32 mouse cellular contexts compared by ENCODE assay signal in the genomic region with DNA sequence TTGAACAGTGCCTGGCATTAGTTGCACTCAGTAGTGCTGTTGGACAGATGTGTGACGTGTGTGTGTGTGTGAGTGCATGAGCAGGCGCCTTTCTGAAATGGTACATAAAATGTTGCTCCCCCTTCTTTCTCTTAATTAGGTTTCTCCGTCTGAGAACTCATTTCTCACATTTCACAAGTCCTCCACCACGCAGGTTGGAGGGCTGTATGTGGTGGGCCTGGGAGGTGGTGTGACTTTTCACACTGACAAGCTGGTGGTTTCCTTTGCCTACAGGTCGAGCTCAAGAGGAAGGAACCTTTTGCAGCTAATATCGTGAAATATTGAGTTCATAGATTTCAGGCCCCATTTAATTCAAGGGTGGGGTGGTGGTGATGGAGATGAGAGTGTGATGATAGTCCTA. TPM values are rescaled to one million over a fixed set of nuclear protein-coding genes. Genes with fewer than 3 reads are reported as not detected.
A peak's percentile ranks its signal among the peaks of the same experiment; 100 is the strongest.
DNase-seq lines count a peak whose midpoint lies in the region; ATAC-seq lines count a peak whose summit lies in the region.
"Had no signal": no experiment of that assay in that cellular context is flagged by ENCODE, and none has a peak within 500 bp of the region (broad histone marks: within the 10 kb centered on the region; RNA-seq: fewer than 3 reads in every experiment).

No protein-coding gene starts in this region.

- H3K4me1 ChIP-seq in heart, embryonic 10.5 days = no peaks in the 10 kb centered on the region; the same call in 1 of the 2 replicates
- H3K4me1 ChIP-seq: embryonic facial prominence, embryonic 12.5 days; forebrain, embryonic 10.5 days; forebrain, embryonic 15.5 days; hindbrain, embryonic 12.5 days; limb, embryonic 12.5 days; liver, embryonic 15.5 days; neural tube, embryonic 15.5 days had no signal

- DNase-seq in heart, embryonic 10.5 days (ENCODE audit: low spot score) = peak; percentile 48
- no peak for DNase-seq in heart, adult 18-20 months
- peak; percentile 68 for DNase-seq in CD4-positive helper T cell, adult 2 months (ENCODE audit: low read depth, low spot score)
- DNase-seq in natural killer cell, adult 2 months (ENCODE audit: low spot score in 2 of 2) = peak; percentile 72 to 87
- no peak for DNase-seq in ovary, postnatal 10 days (ENCODE audit: low spot score)
- no peak for DNase-seq in embryo, embryonic 9.5 days (ENCODE audit: extremely low spot score)
- DNase-seq: adrenal gland, postnatal 10 days; cerebellum, adult 8-10 months; cerebellum, postnatal 36 days; gastrocnemius, postnatal 36 days; kidney, adult 11 months; layer of hippocampus, adult 9-11 months; lung, embryonic 14.5 days; lung, postnatal 14 days; right cerebral cortex, postnatal 25 days; spleen, adult 18-20 months; thymus, postnatal 4 days had no signal

- H3K4me3 ChIP-seq in heart, embryonic 10.5 days = no peak overlapping the region
- H3K4me3 ChIP-seq: embryonic facial prominence, embryonic 12.5 days; forebrain, embryonic 10.5 days; forebrain, embryonic 15.5 days; heart, embryonic 15.5 days; hindbrain, embryonic 12.5 days; limb, embryonic 12.5 days; liver, embryonic 15.5 days; neural tube, embryonic 15.5 days had no signal

- no peaks in the 10 kb centered on the region for H3K36me3 ChIP-seq in heart, embryonic 10.5 days
- H3K36me3 ChIP-seq: embryonic facial prominence, embryonic 12.5 days; forebrain, embryonic 10.5 days; forebrain, embryonic 15.5 days; heart, embryonic 15.5 days; hindbrain, embryonic 12.5 days; limb, embryonic 12.5 days; liver, embryonic 15.5 days; neural tube, embryonic 15.5 days had no signal

- H3K27ac ChIP-seq in heart, embryonic 10.5 days = no peak overlapping the region
- H3K27ac ChIP-seq: embryonic facial prominence, embryonic 12.5 days; forebrain, embryonic 10.5 days; forebrain, embryonic 15.5 days; heart, embryonic 15.5 days; hindbrain, embryonic 12.5 days; hindbrain, postnatal 0 days; kidney, postnatal 0 days; limb, embryonic 12.5 days; liver, embryonic 15.5 days; neural tube, embryonic 15.5 days had no signal

- no peaks in the 10 kb centered on the region for H3K27me3 ChIP-seq in heart, embryonic 10.5 days (ENCODE audit: insufficient read depth, poor library complexity, severe bottlenecking)
- H3K27me3 ChIP-seq: embryonic facial prominence, embryonic 12.5 days; forebrain, embryonic 15.5 days; heart, embryonic 15.5 days; hindbrain, embryonic 12.5 days; limb, embryonic 12.5 days; liver, embryonic 15.5 days; neural tube, embryonic 15.5 days had no signal

- ATAC-seq in inflammation-experienced regulatory T-cells, adult 6 months = peak; percentile 17
- ATAC-seq: forebrain, embryonic 15.5 days; hindbrain, postnatal 0 days had no signal

- 73% methylated on average over 6 of the region's 6 CpGs for WGBS in heart, embryonic 10.5 days

- H3K9me3 ChIP-seq in heart, embryonic 10.5 days = no peaks in the 10 kb centered on the region
- H3K9me3 ChIP-seq: embryonic facial prominence, embryonic 12.5 days; forebrain, embryonic 10.5 days; forebrain, embryonic 15.5 days; heart, embryonic 15.5 days; hindbrain, embryonic 12.5 days; limb, embryonic 12.5 days; liver, embryonic 15.5 days; neural tube, embryonic 15.5 days had no signal

RNA-seq across cellular contexts. Expression of a gene that starts 22.0 kb away (rescaled TPM):
- not detected in 2 replicates for polyA plus RNA-seq in heart, embryonic 10.5 days (2016; fragmentation: Nextera tagmentation; extraction: Ambion mirVana)
- 1 to 10 TPM in 1 of 2 experiments, under 1 TPM in 1; 0.47 to 2.4 TPM for total RNA-seq in heart, adult 18-20 months (2021)
- polyA plus RNA-seq in inflammation-experienced regulatory T-cells, adult 6 months (2017; shearing (Covaris generic)) = 10 to 100 TPM; 58.2 to 92.2 (median 79.1) TPM
- total RNA-seq: left cerebral cortex, postnatal 14 days had no signal
- polyA plus RNA-seq: forebrain, embryonic 10.5 days; hindbrain, embryonic 12.5 days; hindbrain, postnatal 0 days; midbrain, embryonic 11.5 days; midbrain, postnatal 0 days had no signal

RNA-seq across cellular contexts. Expression of a gene that starts 23.7 kb away (rescaled TPM):
- polyA plus RNA-seq in heart, embryonic 10.5 days (2016; fragmentation: Nextera tagmentation; extraction: Ambion mirVana) = not detected in 2 replicates
- total RNA-seq in heart, adult 18-20 months (2021) = 1 to 10 TPM in 1 of 2 experiments, under 1 TPM in 1; 0.57 to 1.1 TPM
- polyA plus RNA-seq in inflammation-experienced regulatory T-cells, adult 6 months (2017; shearing (Covaris generic)) = 10 to 100 TPM in 2 of 3 experiments, 1 to 10 TPM in 1; 8.5 to 62.5 (median 12.3) TPM
- total RNA-seq: gastrocnemius, adult 18-20 months; hindbrain, postnatal 0 days; midbrain, postnatal 0 days had no signal
- polyA plus RNA-seq: embryonic facial prominence, embryonic 12.5 days; forebrain, embryonic 10.5 days; forebrain, embryonic 15.5 days; hindbrain, embryonic 12.5 days; hindbrain, postnatal 0 days; kidney, postnatal 0 days; limb, embryonic 12.5 days; lung, embryonic 14.5 days; midbrain, embryonic 11.5 days; midbrain, postnatal 0 days had no signal

RNA-seq across cellular contexts. Expression of a gene that starts 52.6 kb away (rescaled TPM):
- polyA plus RNA-seq in heart, embryonic 10.5 days (2016; fragmentation: Nextera tagmentation; extraction: Ambion mirVana) = 0.25 TPM in 1 of 2 replicates, not detected in the other
- 1 to 10 TPM; 2.9 to 3.1 TPM for total RNA-seq in heart, adult 18-20 months (2021)
- 1,000 to 10,000 TPM in 1 of 3 experiments, 100 to 1,000 TPM in 2; 432 to 1,060 (median 516) TPM for polyA plus RNA-seq in inflammation-experienced regulatory T-cells, adult 6 months (2017; shearing (Covaris generic))

Comparison
In these comparisons a context has a peak if more than half of its experiments do, and no peak if none do; other contexts are left out.
1. DNase-seq: peak in heart, embryonic 10.5 days (single experiment), CD4-positive helper T cell, adult 2 months (single experiment) and natural killer cell, adult 2 months (2 of 2); none in heart, adult 18-20 months (0 of 2), ovary, postnatal 10 days (single experiment) and embryo, embryonic 9.5 days (single experiment).
2. RNA of a gene that starts 22.0 kb away (polyA plus RNA-seq): 58.2 to 92.2 TPM in inflammation-experienced regulatory T-cells, adult 6 months; not detected in heart, embryonic 10.5 days; every median in the first group is over 10 times any median in the second.
3. RNA of a gene that starts 52.6 kb away (polyA plus RNA-seq): 432 to 1,060 TPM in inflammation-experienced regulatory T-cells, adult 6 months; 0.25 TPM in heart, embryonic 10.5 days; every median in the first group is over 100 times any median in the second.